Mouse (Mus musculus): ENCODE data around the gene Tdo2. TPM values are rescaled to one million over a fixed set of nuclear protein-coding genes. Genes with fewer than 3 reads are reported as not detected.

Tdo2 gene
- polyA plus RNA-seq (2015; fragmentation: Nextera tagmentation; extraction: Ambion mirVana): 0.09 TPM in 1 of 2 replicates, not detected in the other

DNA sequence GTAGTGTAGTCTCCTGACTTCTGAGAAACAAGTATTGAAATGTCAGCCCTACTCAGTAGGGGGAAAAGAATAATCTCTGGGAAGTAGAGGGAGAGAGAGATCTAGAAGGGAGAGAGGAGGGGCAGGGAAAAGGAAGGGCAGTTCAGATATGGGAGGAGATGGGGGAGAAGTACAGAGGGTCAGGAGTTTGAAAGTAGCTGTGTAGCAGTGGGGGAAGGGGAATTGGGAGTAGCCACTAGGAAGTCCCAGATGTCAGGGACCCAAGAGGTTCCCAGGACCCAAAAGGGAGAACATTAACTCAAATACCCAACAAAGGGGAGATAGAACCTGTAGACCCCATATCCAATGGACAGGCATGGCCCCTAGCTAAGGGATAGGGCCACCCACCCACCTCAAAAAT is at the start of gene Tdo2:
Tdo2 (minus strand) TSS at position 101 of the 400 bp plus-strand sequence.
- H3K27ac ChIP-seq: no peak within 1 kb of the TSS
- H3K27me3 ChIP-seq (replicated peaks): no peaks in the 10 kb centered on the region
- H3K9me3 ChIP-seq: no peaks in the 10 kb centered on the region
- no peaks in the 10 kb centered on the region for H3K36me3 ChIP-seq (replicated peaks)
- no peak within 1 kb of the TSS for H3K4me2 ChIP-seq
- no peak within 1 kb of the TSS for H3K4me3 ChIP-seq
- no peaks in the 10 kb centered on the region for H3K4me1 ChIP-seq
- H3K9ac ChIP-seq: no peak within 1 kb of the TSS
- no peak for ATAC-seq (replicated peaks)

DNA sequence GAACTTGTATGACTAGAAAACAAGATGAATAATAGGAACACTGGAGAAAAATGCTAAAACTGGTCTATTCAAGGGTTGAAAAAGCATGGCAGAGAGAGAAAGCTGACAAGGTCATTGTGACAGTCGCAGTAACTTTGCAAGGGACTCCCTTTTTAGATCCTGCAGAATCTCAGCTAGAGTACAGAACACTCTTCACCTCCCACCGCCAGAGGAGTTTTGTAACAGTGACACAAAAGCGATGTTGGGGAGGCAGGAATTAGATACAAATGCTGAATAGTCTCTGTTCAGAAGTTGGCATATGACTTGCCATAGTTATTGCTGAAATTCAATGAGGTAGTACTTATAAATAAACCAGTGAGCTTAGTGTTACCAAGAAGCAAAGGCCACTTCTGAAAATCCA is 47.1 kb upstream of the Tdo2 start:
- no peak overlapping the region for H3K9ac ChIP-seq
- H3K9me3 ChIP-seq: no peaks in the 10 kb centered on the region
- H3K4me1 ChIP-seq: no peaks in the 10 kb centered on the region
- WGBS: 80% methylated on average over 3 of the region's 3 CpGs
- H3K27me3 ChIP-seq (replicated peaks): no peaks in the 10 kb centered on the region
- H3K4me2 ChIP-seq: no peak overlapping the region
- no peak for ATAC-seq (replicated peaks)
- no peak overlapping the region for H3K4me3 ChIP-seq
- H3K36me3 ChIP-seq (replicated peaks): no peaks in the 10 kb centered on the region
- no peak overlapping the region for H3K27ac ChIP-seq

GRCm38 (mm10) chr3:82022421-82022920 is 46.5 kb upstream of the Tdo2 start:
- Histone ChIP-seq H3K27me3 (replicated peaks) (no peaks in the 10 kb centered on the region), H3K4me3 (no peak overlapping the region), H3K36me3 (replicated peaks) (no peaks in the 10 kb centered on the region), H3K9ac (no peak overlapping the region), H3K4me2 (no peak overlapping the region), H3K4me1 (no peaks in the 10 kb centered on the region), H3K27ac (no peak overlapping the region), H3K9me3 (no peaks in the 10 kb centered on the region)
- WGBS: 92% methylated on average over 8 of the region's 8 CpGs
- no peak for ATAC-seq (replicated peaks)

DNA sequence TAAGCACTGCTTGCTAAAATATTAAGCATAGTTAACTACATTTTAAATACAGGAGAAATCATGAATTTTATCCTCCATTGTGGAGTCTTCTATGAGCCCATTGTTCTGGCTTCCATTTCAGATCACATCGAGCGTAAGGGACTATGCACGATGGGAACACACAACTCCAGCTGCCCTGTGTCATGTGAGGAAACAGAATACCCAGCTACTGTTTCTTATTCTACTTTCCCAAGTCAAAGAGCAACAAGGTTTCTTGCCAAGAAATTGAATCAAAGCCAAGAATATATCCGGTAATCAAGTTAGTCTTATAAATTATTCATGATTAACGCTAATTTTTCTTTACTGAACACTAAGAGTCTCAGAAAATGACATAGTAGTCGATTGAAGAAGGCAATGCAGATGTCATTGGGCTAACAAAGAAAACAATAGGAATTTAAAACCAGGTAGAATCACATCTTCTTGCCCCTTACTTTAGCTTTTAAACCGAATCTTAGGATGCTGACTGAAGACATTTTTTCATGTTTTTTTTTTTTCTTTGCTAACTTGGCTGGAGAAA is 38.2 kb upstream of the Tdo2 start:
- 35% methylated on average over 7 of the region's 7 CpGs for WGBS
- no peak for ATAC-seq (replicated peaks)
- H3K4me1 ChIP-seq: no peaks in the 10 kb centered on the region
- H3K9ac ChIP-seq: no peak overlapping the region
- no peak overlapping the region for H3K27ac ChIP-seq
- no peak overlapping the region for H3K4me2 ChIP-seq
- H3K27me3 ChIP-seq (replicated peaks): no peaks in the 10 kb centered on the region
- no peak overlapping the region for H3K4me3 ChIP-seq
- H3K9me3 ChIP-seq: no peaks in the 10 kb centered on the region
- H3K36me3 ChIP-seq (replicated peaks): no peaks in the 10 kb centered on the region

DNA sequence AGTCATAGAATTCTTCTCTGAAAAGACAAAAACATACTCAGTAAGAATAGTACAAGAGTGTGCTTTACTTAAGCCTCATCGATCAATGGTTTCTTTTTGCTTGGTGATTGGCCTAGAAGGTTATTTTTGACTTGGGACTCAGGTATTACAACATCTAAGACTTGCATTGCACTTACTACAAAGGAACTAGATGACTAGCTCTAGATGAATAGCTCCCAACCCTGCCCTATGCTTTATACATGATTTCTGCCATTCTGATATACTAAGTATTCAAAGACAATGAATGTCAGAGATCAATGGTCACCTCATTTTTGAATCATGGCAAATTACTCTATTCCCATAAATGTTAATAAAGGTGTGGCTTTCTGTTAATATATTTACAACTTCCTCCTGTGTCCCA is 31.0 kb upstream of the Tdo2 start:
- H3K4me1 ChIP-seq: no peaks in the 10 kb centered on the region
- no peak overlapping the region for H3K4me3 ChIP-seq
- 94% methylated on average over 1 of the region's 1 CpGs for WGBS
- no peaks in the 10 kb centered on the region for H3K27me3 ChIP-seq (replicated peaks)
- no peak overlapping the region for H3K27ac ChIP-seq
- no peak overlapping the region for H3K9ac ChIP-seq
- no peaks in the 10 kb centered on the region for H3K9me3 ChIP-seq
- H3K36me3 ChIP-seq (replicated peaks): no peaks in the 10 kb centered on the region
- ATAC-seq (replicated peaks): no peak
- H3K4me2 ChIP-seq: no peak overlapping the region

GRCm38 (mm10) chr3:81995988-81996387 is 20.0 kb upstream of the Tdo2 start:
- Histone ChIP-seq H3K9ac (no peak overlapping the region), H3K36me3 (replicated peaks) (no peaks in the 10 kb centered on the region), H3K4me2 (no peak overlapping the region), H3K4me3 (no peak overlapping the region), H3K27me3 (replicated peaks) (no peaks in the 10 kb centered on the region), H3K27ac (no peak overlapping the region), H3K9me3 (no peaks in the 10 kb centered on the region), H3K4me1 (no peaks in the 10 kb centered on the region)
- WGBS: 0% methylated on average over 1 of the region's 1 CpGs
- ATAC-seq (replicated peaks): peak; percentile 65; the same call in 1 of the 2 replicates

DNA sequence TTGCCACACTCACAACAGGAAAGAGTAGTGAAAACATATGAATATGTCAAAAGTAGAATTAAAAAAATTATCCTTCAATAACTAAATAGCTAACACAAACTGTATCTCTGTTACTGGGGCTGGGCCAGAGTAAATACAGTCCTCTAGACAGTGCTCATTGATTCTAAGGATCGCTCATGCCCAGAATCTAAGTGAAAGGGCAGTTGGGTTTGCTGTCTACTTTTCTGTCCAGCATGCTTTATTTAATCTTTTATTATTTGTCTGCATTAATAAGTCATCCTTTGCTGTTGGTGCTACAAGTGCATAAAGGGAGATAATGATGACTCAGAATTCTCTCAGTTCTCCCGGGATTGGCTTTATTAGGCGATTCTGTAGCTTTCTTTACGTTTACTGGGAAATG is 19.4 kb upstream of the Tdo2 start:
- WGBS: 29% methylated on average over 4 of the region's 4 CpGs
- Histone ChIP-seq H3K27ac (no peak overlapping the region), H3K9me3 (no peaks in the 10 kb centered on the region), H3K4me2 (no peak overlapping the region), H3K27me3 (replicated peaks) (no peaks in the 10 kb centered on the region), H3K9ac (no peak overlapping the region), H3K4me3 (no peak overlapping the region), H3K4me1 (no peaks in the 10 kb centered on the region), H3K36me3 (replicated peaks) (no peaks in the 10 kb centered on the region)
- ATAC-seq (replicated peaks): no peak

DNA sequence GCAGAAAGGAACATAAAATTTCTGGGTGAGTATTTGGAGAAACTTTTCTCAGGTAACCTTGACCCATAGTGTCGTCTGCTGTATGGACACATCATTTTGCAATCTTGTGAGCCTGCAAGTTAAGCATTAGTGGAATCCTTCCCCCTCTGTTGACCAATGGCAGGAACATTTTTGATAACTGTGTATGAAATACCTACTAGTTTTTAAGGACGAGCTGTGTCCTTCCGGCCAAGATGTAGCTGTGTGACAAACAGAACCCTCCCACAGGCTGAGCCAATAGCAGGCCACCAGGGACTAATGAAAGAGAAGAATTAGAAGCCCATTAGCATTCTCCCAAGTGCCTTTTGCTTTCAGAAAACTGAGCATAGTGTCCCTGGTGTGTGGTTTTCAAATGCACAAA is 14.5 kb upstream of the Tdo2 start:
- Histone ChIP-seq H3K36me3 (replicated peaks) (no peaks in the 10 kb centered on the region), H3K9me3 (no peaks in the 10 kb centered on the region), H3K4me1 (no peaks in the 10 kb centered on the region), H3K9ac (no peak overlapping the region), H3K4me3 (no peak overlapping the region), H3K27ac (no peak overlapping the region), H3K4me2 (no peak overlapping the region), H3K27me3 (replicated peaks) (no peaks in the 10 kb centered on the region)
- 71% methylated on average over 3 of the region's 3 CpGs for WGBS
- ATAC-seq (replicated peaks): no peak

DNA sequence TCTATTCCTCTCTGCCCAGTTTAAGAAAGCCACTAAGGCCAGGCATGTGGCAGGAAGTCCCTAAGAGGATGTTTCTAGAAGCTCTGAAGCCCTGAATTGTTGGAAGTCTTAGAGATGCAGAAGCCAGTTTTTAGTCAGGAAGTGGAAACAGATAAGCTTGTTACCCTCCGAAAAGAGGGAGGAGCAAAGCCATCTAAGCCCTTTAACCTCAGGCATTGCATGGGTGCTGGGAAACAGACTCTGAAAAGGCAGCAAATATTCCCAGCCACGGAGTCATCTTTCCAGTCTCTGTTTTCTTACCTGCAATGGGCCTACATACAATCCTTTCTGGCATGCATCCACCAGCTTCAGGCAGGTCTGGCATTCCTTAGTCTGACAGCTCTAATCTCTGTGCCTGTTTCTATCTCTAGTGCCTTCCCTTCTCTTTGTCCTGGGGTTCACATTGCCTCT is 13.7 kb upstream of the Tdo2 start:
- Histone ChIP-seq H3K4me2 (no peak overlapping the region), H3K9me3 (no peaks in the 10 kb centered on the region), H3K4me3 (no peak overlapping the region), H3K27me3 (replicated peaks) (no peaks in the 10 kb centered on the region), H3K9ac (no peak overlapping the region), H3K27ac (no peak overlapping the region), H3K36me3 (replicated peaks) (no peaks in the 10 kb centered on the region), H3K4me1 (no peaks in the 10 kb centered on the region)
- ATAC-seq (replicated peaks): no peak
- WGBS: 45% methylated on average over 2 of the region's 2 CpGs

GRCm38 (mm10) chr3:81987628-81988027 is 11.6 kb upstream of the Tdo2 start:
- 90% methylated on average over 3 of the region's 3 CpGs for WGBS
- Histone ChIP-seq H3K4me1 (no peaks in the 10 kb centered on the region), H3K27ac (no peak overlapping the region), H3K9me3 (no peaks in the 10 kb centered on the region), H3K36me3 (replicated peaks) (no peaks in the 10 kb centered on the region), H3K27me3 (replicated peaks) (no peaks in the 10 kb centered on the region), H3K4me3 (no peak overlapping the region), H3K9ac (no peak overlapping the region), H3K4me2 (no peak overlapping the region)
- no peak for ATAC-seq (replicated peaks)

GRCm38 (mm10) chr3:81986103-81986502 is 10.1 kb upstream of the Tdo2 start:
- no peak overlapping the region for H3K4me2 ChIP-seq
- H3K27me3 ChIP-seq (replicated peaks): no peaks in the 10 kb centered on the region
- no peak for ATAC-seq (replicated peaks)
- H3K36me3 ChIP-seq (replicated peaks): no peaks in the 10 kb centered on the region
- no peak overlapping the region for H3K27ac ChIP-seq
- no peak overlapping the region for H3K4me3 ChIP-seq
- H3K9me3 ChIP-seq: no peaks in the 10 kb centered on the region
- 91% methylated on average over 2 of the region's 2 CpGs for WGBS
- H3K9ac ChIP-seq: no peak overlapping the region
- H3K4me1 ChIP-seq: no peaks in the 10 kb centered on the region

GRCm38 (mm10) chr3:81985100-81985499 is 9.1 kb upstream of the Tdo2 start:
- H3K27ac ChIP-seq: no peak overlapping the region
- H3K36me3 ChIP-seq (replicated peaks): no peaks in the 10 kb centered on the region
- no peaks in the 10 kb centered on the region for H3K9me3 ChIP-seq
- 60% methylated on average over 1 of the region's 1 CpGs for WGBS
- H3K4me3 ChIP-seq: no peak overlapping the region
- no peaks in the 10 kb centered on the region for H3K4me1 ChIP-seq
- no peak overlapping the region for H3K9ac ChIP-seq
- no peak overlapping the region for H3K4me2 ChIP-seq
- no peak for ATAC-seq (replicated peaks)
- no peaks in the 10 kb centered on the region for H3K27me3 ChIP-seq (replicated peaks)

DNA sequence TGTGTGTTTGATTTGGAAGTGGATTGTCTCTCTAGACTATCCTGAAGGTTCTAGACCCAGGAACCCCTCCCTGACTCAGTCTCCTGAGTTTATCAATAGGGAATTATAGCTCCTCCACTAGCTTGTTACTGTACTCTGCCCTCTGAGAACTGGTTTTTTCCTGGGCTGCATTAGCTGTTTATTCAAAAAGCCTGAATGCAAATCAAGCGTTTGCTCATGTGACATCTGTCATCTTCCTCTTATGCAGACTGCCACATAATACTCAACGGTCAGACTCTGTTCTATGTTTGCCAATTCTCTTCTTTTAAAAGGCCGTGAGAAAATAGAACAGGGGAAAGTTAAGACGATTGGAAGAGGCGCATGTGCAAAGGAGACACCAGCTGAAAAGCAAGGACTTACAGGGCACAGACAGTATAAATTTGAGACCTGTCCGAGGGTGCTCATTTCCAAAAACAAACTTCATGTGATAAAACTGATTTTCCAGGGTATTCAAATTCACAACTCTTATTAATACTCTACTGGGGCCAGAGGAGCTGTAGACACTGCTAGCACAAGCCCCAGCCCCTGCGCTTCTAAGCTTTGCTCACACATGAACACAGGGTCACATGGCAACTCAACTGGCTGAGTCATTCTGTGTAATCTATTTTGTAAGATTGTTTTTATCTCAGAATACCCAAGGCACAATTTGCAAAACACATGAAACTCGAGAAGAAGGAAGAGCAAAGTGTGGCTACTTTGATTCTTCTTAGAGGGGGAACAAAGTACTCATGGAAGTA is 7.3 kb upstream of the Tdo2 start:
- Histone ChIP-seq H3K4me1 (no peaks in the 10 kb centered on the region), H3K4me2 (no peak overlapping the region), H3K36me3 (replicated peaks) (no peaks in the 10 kb centered on the region), H3K9ac (no peak overlapping the region), H3K27me3 (replicated peaks) (no peaks in the 10 kb centered on the region), H3K9me3 (no peaks in the 10 kb centered on the region), H3K4me3 (no peak overlapping the region), H3K27ac (no peak overlapping the region)
- 80% methylated on average over 8 of the region's 8 CpGs for WGBS
- no peak for ATAC-seq (replicated peaks)
